Mouse (Mus musculus): ENCODE measurements around the gene Vav3.

DNA sequence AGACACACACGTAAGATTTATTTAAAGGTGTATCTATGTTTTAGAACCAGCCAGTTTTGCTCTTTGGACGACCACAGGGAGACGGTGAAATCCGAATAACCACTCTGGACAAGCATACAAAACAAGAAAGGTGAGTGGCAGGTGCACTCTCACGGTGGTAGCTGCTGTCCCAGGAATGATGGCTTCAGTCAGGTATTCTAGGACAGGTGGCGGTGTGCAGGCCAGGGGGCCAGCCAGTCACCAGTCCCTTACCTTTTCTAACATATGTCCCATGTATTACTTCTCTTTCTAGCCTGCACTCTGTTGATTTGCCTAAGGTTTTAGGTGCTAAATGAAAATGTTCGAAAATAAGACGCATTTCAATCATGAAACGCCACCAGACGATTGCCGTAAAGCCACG, 185.4 kb downstream of the Vav3 start:
- no peak for TF ChIP-seq POLR2A (IDR thresholded peaks at IDR 0.05; ENCODE audit: insufficient read depth, low read depth, low read length)
- TF ChIP-seq CTCF (IDR thresholded peaks at IDR 0.05): no peak
